Mouse (Mus musculus): Measurements from ENCODE around the gene Scamp5. TPM values are rescaled to one million over a fixed set of nuclear protein-coding genes. Genes with fewer than 3 reads are reported as not detected.

Scamp5 gene
- polyA plus RNA-seq, 1 experiment: 119 TPM

DNA sequence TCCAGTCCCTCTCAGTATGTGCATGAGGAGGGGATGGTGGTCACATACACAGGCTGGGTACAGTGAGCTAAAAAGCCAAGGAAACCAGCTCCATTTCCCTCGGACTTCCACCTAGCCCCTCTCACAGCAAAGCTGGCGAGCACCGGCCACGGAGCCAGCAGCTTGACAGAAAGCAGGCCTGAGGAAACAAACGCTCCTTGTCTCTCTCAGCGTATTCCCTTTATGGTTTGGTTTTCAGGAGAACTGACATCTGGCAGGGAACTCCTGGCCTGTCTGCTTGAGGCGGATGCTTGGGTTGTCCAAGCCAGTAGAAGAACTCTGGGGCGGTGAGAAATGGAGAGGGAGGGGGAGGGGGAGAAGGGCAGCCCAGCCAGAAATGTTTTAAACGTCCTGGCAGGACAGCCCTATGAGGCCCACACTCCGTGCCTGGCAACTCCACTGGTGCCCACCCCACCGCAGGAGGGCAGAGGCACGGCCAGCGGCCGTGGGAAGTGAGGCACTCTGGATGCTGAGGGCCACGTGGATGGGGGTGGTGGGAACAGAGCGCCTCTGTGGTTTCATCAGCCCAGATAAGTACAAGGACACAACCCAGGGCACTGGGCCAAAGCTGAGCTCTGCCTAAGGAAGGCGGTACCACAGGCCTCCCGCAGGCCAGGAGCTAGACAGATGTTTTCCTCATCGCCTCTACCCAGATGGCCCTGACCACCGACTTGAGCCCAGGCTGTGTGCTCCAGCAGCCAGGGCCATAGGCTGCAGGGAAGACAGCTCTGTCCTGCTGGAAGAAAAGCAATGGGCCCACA is 47.3 kb downstream of the Scamp5 start:
- Histone ChIP-seq H3K4me3 (ENCODE audit: low read depth, low read length) (peak overlapping the region; percentile 26), H3K27me3 (ENCODE audit: control insufficient read depth, insufficient read depth, low read length) (no peaks in the 10 kb centered on the region), H3K36me3 (ENCODE audit: control insufficient read depth, insufficient read depth, low read length) (peaks cover 7% of the 10 kb centered on the region; the same call in 1 of the 2 replicates), H3K4me1 (ENCODE audit: control insufficient read depth, insufficient read depth, insufficient read length, low read length) (peaks cover 22% of the 10 kb centered on the region), H3K27ac (ENCODE audit: insufficient read depth, low read depth, low read length) (peak overlapping the region; percentile 89)
- TF ChIP-seq POLR2A (IDR thresholded peaks at IDR 0.05; ENCODE audit: low read depth, low read length): no peak
- TF ChIP-seq CTCF (IDR thresholded peaks at IDR 0.05; ENCODE audit: extremely low read depth, insufficient read length, insufficient replicate concordance, low read depth, low read length): no peak
- 18% methylated on average over 20 of the region's 20 CpGs for WGBS

DNA sequence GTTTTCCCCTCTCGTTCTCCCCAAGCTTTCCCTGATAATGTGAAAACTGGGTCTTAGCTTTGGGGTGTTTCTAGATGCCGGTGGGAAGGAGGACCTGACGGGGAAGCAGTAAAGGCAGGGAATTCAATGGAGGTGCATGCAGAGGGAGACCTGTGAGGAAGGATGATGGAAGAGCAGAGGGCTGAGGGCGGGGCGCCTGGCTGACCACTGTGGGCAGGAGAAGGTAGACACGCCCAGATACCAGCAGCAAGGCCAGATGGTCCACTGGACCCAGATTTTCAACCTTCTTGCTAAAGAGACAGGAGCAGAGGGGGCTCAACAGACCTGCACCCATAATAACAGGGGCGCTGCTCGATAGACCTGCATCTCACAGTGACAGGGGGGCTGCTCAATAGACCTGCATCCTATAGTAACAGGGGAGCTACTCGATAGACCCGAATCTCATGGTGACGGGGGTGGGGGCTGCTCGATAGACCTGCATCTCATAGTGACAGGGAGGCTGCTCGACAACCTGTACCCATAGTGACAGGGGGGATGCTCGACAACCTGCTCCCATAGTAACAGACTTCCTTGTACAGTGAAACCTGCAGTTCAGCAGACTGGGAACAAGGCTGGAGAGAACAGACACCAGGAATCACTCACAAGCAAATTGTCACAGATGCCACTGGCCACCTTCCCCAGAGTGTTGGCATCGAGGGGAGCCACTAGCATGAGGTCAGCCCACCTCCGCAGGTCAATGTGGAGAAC is 48.2 kb downstream of the Scamp5 start:
- Histone ChIP-seq H3K27me3 (ENCODE audit: control insufficient read depth, insufficient read depth, low read length) (no peaks in the 10 kb centered on the region), H3K4me1 (ENCODE audit: control insufficient read depth, insufficient read depth, insufficient read length, low read length) (peaks cover 22% of the 10 kb centered on the region), H3K4me3 (ENCODE audit: low read depth, low read length) (no peak overlapping the region), H3K36me3 (ENCODE audit: control insufficient read depth, insufficient read depth, low read length) (peaks cover 8% of the 10 kb centered on the region; the same call in 1 of the 2 replicates), H3K27ac (ENCODE audit: insufficient read depth, low read depth, low read length) (peak overlapping the region; percentile 89)
- TF ChIP-seq POLR2A (IDR thresholded peaks at IDR 0.05; ENCODE audit: low read depth, low read length) (no peak; the same call in 1 of the 2 replicates), CTCF (IDR thresholded peaks at IDR 0.05; ENCODE audit: extremely low read depth, insufficient read length, insufficient replicate concordance, low read depth, low read length) (no peak)
- WGBS: 88% methylated on average over 16 of the region's 16 CpGs

- Histone ChIP-seq H3K4me1 (ENCODE audit: control insufficient read depth, insufficient read depth, insufficient read length, low read length) (peaks cover 22% of the 10 kb centered on the region), H3K27ac (ENCODE audit: insufficient read depth, low read depth, low read length) (no peak overlapping the region), H3K36me3 (ENCODE audit: control insufficient read depth, insufficient read depth, low read length) (peaks cover 18% of the 10 kb centered on the region; the same call in 1 of the 2 replicates), H3K27me3 (ENCODE audit: control insufficient read depth, insufficient read depth, low read length) (no peaks in the 10 kb centered on the region), H3K4me3 (ENCODE audit: low read depth, low read length) (no peak overlapping the region)
- TF ChIP-seq CTCF (IDR thresholded peaks at IDR 0.05; ENCODE audit: extremely low read depth, insufficient read length, insufficient replicate concordance, low read depth, low read length): no peak
- TF ChIP-seq POLR2A (IDR thresholded peaks at IDR 0.05; ENCODE audit: low read depth, low read length): no peak
- WGBS: 87% methylated on average over 8 of the region's 8 CpGs
These were observed 50.5 kb downstream of the Scamp5 start for GRCm38 (mm10) chr9:57417341-57417740.

- Histone ChIP-seq H3K4me3 (ENCODE audit: low read depth, low read length) (no peak overlapping the region), H3K27ac (ENCODE audit: insufficient read depth, low read depth, low read length) (no peak overlapping the region), H3K4me1 (ENCODE audit: control insufficient read depth, insufficient read depth, insufficient read length, low read length) (peaks cover 7% of the 10 kb centered on the region; the same call in 1 of the 2 replicates), H3K36me3 (ENCODE audit: control insufficient read depth, insufficient read depth, low read length) (peaks cover 3% of the 10 kb centered on the region; the same call in 1 of the 2 replicates), H3K27me3 (ENCODE audit: control insufficient read depth, insufficient read depth, low read length) (no peaks in the 10 kb centered on the region)
- WGBS: 84% methylated on average over 9 of the region's 9 CpGs
- no peak for TF ChIP-seq POLR2A (IDR thresholded peaks at IDR 0.05; ENCODE audit: low read depth, low read length)
- TF ChIP-seq CTCF (IDR thresholded peaks at IDR 0.05; ENCODE audit: extremely low read depth, insufficient read length, insufficient replicate concordance, low read depth, low read length): no peak
These were observed 60.5 kb downstream of the Scamp5 start for GRCm38 (mm10) chr9:57407120-57407905.

GRCm38 (mm10) chr9:57406395-57406794 is 61.5 kb downstream of the Scamp5 start:
- WGBS: 51% methylated on average over 5 of the region's 5 CpGs
- H3K27ac ChIP-seq (ENCODE audit: insufficient read depth, low read depth, low read length): no peak overlapping the region
- H3K36me3 ChIP-seq (ENCODE audit: control insufficient read depth, insufficient read depth, low read length): no peaks in the 10 kb centered on the region
- no peak overlapping the region for H3K4me3 ChIP-seq (ENCODE audit: low read depth, low read length)
- TF ChIP-seq POLR2A (IDR thresholded peaks at IDR 0.05; ENCODE audit: low read depth, low read length): no peak
- no peak for TF ChIP-seq CTCF (IDR thresholded peaks at IDR 0.05; ENCODE audit: extremely low read depth, insufficient read length, insufficient replicate concordance, low read depth, low read length)
- peaks cover 10% of the 10 kb centered on the region; the same call in 1 of the 2 replicates for H3K4me1 ChIP-seq (ENCODE audit: control insufficient read depth, insufficient read depth, insufficient read length, low read length)
- no peaks in the 10 kb centered on the region for H3K27me3 ChIP-seq (ENCODE audit: control insufficient read depth, insufficient read depth, low read length)

DNA sequence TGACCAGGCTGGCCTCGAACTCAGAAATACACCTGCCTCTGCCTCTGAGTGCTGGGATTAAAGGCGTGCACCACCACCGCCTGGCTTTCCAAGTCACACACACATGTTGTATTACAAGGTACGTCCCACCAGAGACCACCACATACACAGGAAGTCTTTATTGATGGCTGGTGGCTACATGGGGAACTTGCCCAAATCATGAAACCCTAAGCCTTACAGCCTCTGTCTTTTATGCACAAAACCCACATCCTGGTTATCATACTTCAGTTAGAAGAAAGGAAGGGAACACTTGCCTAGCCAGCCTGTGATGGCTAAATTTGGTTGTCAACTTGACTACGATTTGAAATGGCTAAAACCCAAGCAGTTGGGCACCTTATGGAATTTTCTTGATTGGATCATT is 63.8 kb downstream of the Scamp5 start:
- no peak for TF ChIP-seq POLR2A (IDR thresholded peaks at IDR 0.05; ENCODE audit: low read depth, low read length)
- no peak for TF ChIP-seq CTCF (IDR thresholded peaks at IDR 0.05; ENCODE audit: extremely low read depth, insufficient read length, insufficient replicate concordance, low read depth, low read length)
- H3K27me3 ChIP-seq (ENCODE audit: control insufficient read depth, insufficient read depth, low read length): no peaks in the 10 kb centered on the region
- no peak overlapping the region for H3K4me3 ChIP-seq (ENCODE audit: low read depth, low read length)
- 87% methylated on average over 5 of the region's 5 CpGs for WGBS
- H3K4me1 ChIP-seq (ENCODE audit: control insufficient read depth, insufficient read depth, insufficient read length, low read length): peaks cover 10% of the 10 kb centered on the region; the same call in 1 of the 2 replicates
- H3K36me3 ChIP-seq (ENCODE audit: control insufficient read depth, insufficient read depth, low read length): no peaks in the 10 kb centered on the region
- H3K27ac ChIP-seq (ENCODE audit: insufficient read depth, low read depth, low read length): no peak overlapping the region
